Mouse (Mus musculus) layer of hippocampus, adult 18-20 months (tissue): Measurements from ENCODE around the gene Myh10. TPM values are rescaled to one million over a fixed set of nuclear protein-coding genes. Genes with fewer than 3 reads are reported as not detected.

ENCODE experiments used
- DNase-seq, 2 experiments: peaks; one replicate each; pipeline ENCODE4 v3.0.0; 2022; ENCODE audit warnings: low spot score in 2 of 2
- total RNA-seq, 2 experiments: library from RNA; stranded (reverse); gene quantifications; 2 replicates each; pipeline ENCODE4 v1.2.3; 2021

Gene Myh10
- total RNA-seq, 2 experiments from 2014 or later: 140 to 146 TPM

GRCm38 (mm10) chr11:68854621-68855020 lies 163.3 kb downstream of the Myh10 start:
- no peak for DNase-seq

- no peak for DNase-seq
Measured at GRCm38 (mm10) chr11:68857329-68857728, 166.0 kb downstream of the Myh10 start.

- DNase-seq: no peak
Measured at GRCm38 (mm10) chr11:68859943-68860593, 168.7 kb downstream of the Myh10 start.

GRCm38 (mm10) chr11:68862260-68862659 lies 170.9 kb downstream of the Myh10 start:
- no peak for DNase-seq

- no peak for DNase-seq
Measured at GRCm38 (mm10) chr11:68863631-68864091, 172.3 kb downstream of the Myh10 start.

GRCm38 (mm10) chr11:68864544-68865189 lies 173.3 kb downstream of the Myh10 start:
- no peak for DNase-seq

Other genes with a start within 250 kb of the Myh10 start
- gene Pik3r6, start 188.5 kb upstream of the Myh10 start, total RNA-seq: 1 to 10 TPM; 1.5 to 1.8 TPM
- gene Mfsd6l, start 135.4 kb upstream of the Myh10 start, total RNA-seq: not detected
- gene Ccdc42, start 104.5 kb upstream of the Myh10 start, total RNA-seq: 1 to 10 TPM; 1.2 to 2.5 TPM
- 10 to 100 TPM; 95.9 to 98.2 TPM for gene Ndel1, start 180.3 kb downstream of the Myh10 start, total RNA-seq
- gene Rnf222, start 197.0 kb downstream of the Myh10 start, total RNA-seq: not detected
- 100 to 1,000 TPM; 802 to 835 TPM for gene Rpl26, start 210.0 kb downstream of the Myh10 start, total RNA-seq
- not detected for gene Odf4, start 235.5 kb downstream of the Myh10 start, total RNA-seq